Mouse (Mus musculus): ENCODE results near the gene Cadm1.

- TF ChIP-seq EP300 (IDR thresholded peaks at IDR 0.05; ENCODE audit: low read depth) (no peak), CTCF (IDR thresholded peaks at IDR 0.05; ENCODE audit: low read depth) (no peak)
Measured at GRCm38 (mm10) chr9:47583241-47583640, 53.3 kb downstream of the Cadm1 start.

Data from liver, postnatal 0 days (tissue).